10 mouse cellular contexts compared by ENCODE assay signal in the genomic region with DNA sequence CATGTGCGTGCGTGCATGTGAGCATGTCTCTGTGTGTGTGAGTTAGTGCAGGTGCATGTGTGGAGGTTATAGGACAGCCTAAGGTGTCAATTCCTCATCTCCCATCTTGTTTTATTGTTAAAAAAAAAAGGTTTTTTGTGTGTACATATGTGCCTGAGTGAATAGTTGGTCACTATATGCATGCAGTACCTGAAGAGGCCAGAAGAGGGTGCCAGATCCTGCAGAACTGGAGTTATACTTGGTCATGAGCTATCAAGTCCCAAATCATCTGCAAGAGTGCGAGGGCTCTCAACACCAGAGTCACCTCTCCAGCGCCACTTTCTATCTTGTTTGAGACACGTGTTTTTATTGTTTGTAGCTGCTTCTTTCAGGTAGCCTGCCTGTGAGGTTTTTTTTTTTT.
DNase-seq lines count a peak whose midpoint lies in the region; ATAC-seq lines count a peak whose summit lies in the region.
"Had no signal": no experiment of that assay in that cellular context is flagged by ENCODE, and none has a peak within 500 bp of the region (broad histone marks: within the 10 kb centered on the region; RNA-seq: fewer than 3 reads in every experiment).

No protein-coding gene starts in this region.

- no peaks in the 10 kb centered on the region for H3K4me1 ChIP-seq in forebrain, embryonic 14.5 days (ENCODE audit: control insufficient read depth, insufficient read depth, low read length)
- peaks cover 7% of the 10 kb centered on the region; the same call in 1 of the 2 replicates for H3K4me1 ChIP-seq in forebrain, embryonic 16.5 days (replicated peaks; ENCODE audit: control insufficient read depth, insufficient read depth, low read length)
- H3K4me1 ChIP-seq: neural tube, embryonic 12.5 days had no signal

- no peak for ATAC-seq in forebrain, embryonic 14.5 days
- ATAC-seq in forebrain, embryonic 16.5 days: no peak
- no peak for ATAC-seq in activated CD4-positive, CD25-positive, alpha-beta regulatory T cell, adult 4 months

- H3K4me3 ChIP-seq in forebrain, embryonic 14.5 days (ENCODE audit: low read depth, low read length): no peak overlapping the region
- H3K4me3 ChIP-seq in forebrain, embryonic 16.5 days (replicated peaks; ENCODE audit: low read length): no peak overlapping the region
- H3K4me3 ChIP-seq: hindbrain, embryonic 15.5 days; neural tube, embryonic 12.5 days had no signal

- H3K9ac ChIP-seq in forebrain, embryonic 14.5 days (ENCODE audit: low read length): no peak overlapping the region
- H3K9ac ChIP-seq in forebrain, embryonic 16.5 days (replicated peaks; ENCODE audit: low read depth, low read length): no peak overlapping the region
- H3K9ac ChIP-seq: hindbrain, embryonic 15.5 days; neural tube, embryonic 12.5 days had no signal

- peak; percentile 43 for DNase-seq in forebrain, embryonic 14.5 days (ENCODE audit: low spot score)
- DNase-seq in lung, postnatal 10 days: peak; percentile 16
- no peak for DNase-seq in lung, adult 18-20 months
- peak; percentile 26 for DNase-seq in c-Kit-positive CD71-negative TER-119-negative erythroid progenitor cells, embryonic 14.5 days (ENCODE audit: low read depth)
- DNase-seq in naive thymus-derived CD4-positive, alpha-beta T cell, adult 2 months (ENCODE audit: low read depth): peak; percentile 41
- DNase-seq in ovary, adult 18-20 months (ENCODE audit: low spot score): no peak

- no peak overlapping the region for H3K4me2 ChIP-seq in forebrain, embryonic 14.5 days (ENCODE audit: low read length)
- H3K4me2 ChIP-seq in forebrain, embryonic 16.5 days (ENCODE audit: low read length): no peak overlapping the region
- H3K4me2 ChIP-seq: hindbrain, embryonic 15.5 days; neural tube, embryonic 12.5 days had no signal

- WGBS in forebrain, embryonic 14.5 days: 84% methylated on average over 5 of the region's 5 CpGs
- 86% methylated on average over 5 of the region's 5 CpGs for WGBS in forebrain, embryonic 16.5 days

- no peaks in the 10 kb centered on the region for H3K9me3 ChIP-seq in forebrain, embryonic 14.5 days (replicated peaks; ENCODE audit: control insufficient read depth, low read length)
- H3K9me3 ChIP-seq in forebrain, embryonic 16.5 days (ENCODE audit: control insufficient read depth, low read length): no peaks in the 10 kb centered on the region
- H3K9me3 ChIP-seq: hindbrain, embryonic 15.5 days; neural tube, embryonic 12.5 days had no signal

- H3K36me3 ChIP-seq in forebrain, embryonic 14.5 days (ENCODE audit: control insufficient read depth, insufficient read depth, low read length): no peaks in the 10 kb centered on the region
- H3K36me3 ChIP-seq in forebrain, embryonic 16.5 days (ENCODE audit: control insufficient read depth, insufficient read depth): no peaks in the 10 kb centered on the region
- H3K36me3 ChIP-seq: hindbrain, embryonic 15.5 days; neural tube, embryonic 12.5 days had no signal

- H3K27ac ChIP-seq in forebrain, embryonic 14.5 days (ENCODE audit: low read depth, low read length): no peak overlapping the region
- no peak overlapping the region for H3K27ac ChIP-seq in forebrain, embryonic 16.5 days (ENCODE audit: low read length)
- H3K27ac ChIP-seq: hindbrain, embryonic 15.5 days; neural tube, embryonic 12.5 days had no signal

- H3K27me3 ChIP-seq in forebrain, embryonic 14.5 days (replicated peaks; ENCODE audit: control insufficient read depth, insufficient read depth, low read length): no peaks in the 10 kb centered on the region
- H3K27me3 ChIP-seq in forebrain, embryonic 16.5 days (replicated peaks; ENCODE audit: control insufficient read depth, insufficient read depth, low read length): no peaks in the 10 kb centered on the region
- H3K27me3 ChIP-seq: hindbrain, embryonic 15.5 days; neural tube, embryonic 12.5 days had no signal

Comparison
In these comparisons a context has a peak if more than half of its experiments do, and no peak if none do; other contexts are left out.
1. DNase-seq: peak in forebrain, embryonic 14.5 days (single experiment), lung, postnatal 10 days (single experiment), c-Kit-positive CD71-negative TER-119-negative erythroid progenitor cells, embryonic 14.5 days (single experiment) and naive thymus-derived CD4-positive, alpha-beta T cell, adult 2 months (single experiment); none in lung, adult 18-20 months (0 of 2) and ovary, adult 18-20 months (single experiment).